Mouse (Mus musculus): ENCODE results near the gene Orm1.

DNA sequence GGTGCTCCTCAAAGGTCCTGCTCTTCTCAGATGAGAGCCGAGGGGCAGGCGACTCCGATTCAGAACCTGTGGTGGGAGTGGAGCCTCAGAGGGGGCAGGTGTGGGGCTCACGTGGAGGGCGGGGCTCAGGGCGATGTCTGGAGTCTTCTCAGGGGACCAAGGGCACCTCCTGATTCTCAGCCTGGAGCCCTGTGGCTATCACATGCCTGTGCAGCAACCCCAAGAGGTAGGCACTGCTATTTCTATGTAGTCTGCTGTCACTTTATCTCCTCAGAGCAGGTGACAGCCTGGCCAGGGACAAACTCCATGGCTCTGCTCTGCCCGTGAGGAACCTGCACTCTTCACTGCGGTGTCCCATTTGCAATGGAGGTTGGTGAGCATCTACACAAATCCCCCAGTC, 29.0 kb downstream of the Orm1 start:
- TF ChIP-seq ELF1 (IDR thresholded peaks at IDR 0.05; ENCODE audit: low read depth, low read length) (no peak), CTCF (IDR thresholded peaks at IDR 0.05 in 2 of 3, conservative IDR thresholded peaks at IDR 0.05 in 1 of 3; ENCODE audit: control insufficient read depth in 1 of 3, insufficient read depth in 1 of 3, low read depth in 2 of 3, low read length in 3 of 3, poor library complexity in 1 of 3, severe bottlenecking in 1 of 3) (no peak), ZKSCAN1 (IDR thresholded peaks at IDR 0.05; ENCODE audit: low read depth, low read length) (no peak), RCOR1 (IDR thresholded peaks at IDR 0.05; ENCODE audit: low read depth, low read length) (no peak), ZMIZ1 (IDR thresholded peaks at IDR 0.05; ENCODE audit: low read depth, low read length) (no peak), CHD2 (IDR thresholded peaks at IDR 0.05; ENCODE audit: low read length) (no peak), TAL1 (IDR thresholded peaks at IDR 0.05; ENCODE audit: low read length) (no peak), SMC3 (IDR thresholded peaks at IDR 0.05; ENCODE audit: low read depth, low read length) (no peak), EP300 (IDR thresholded peaks at IDR 0.05; ENCODE audit: low read depth in 1 of 2, low read length in 2 of 2) (no peak), CHD1 (IDR thresholded peaks at IDR 0.05; ENCODE audit: low read depth, low read length) (no peak), POLR2A (IDR thresholded peaks at IDR 0.05; ENCODE audit: control insufficient read depth in 1 of 2, insufficient read depth in 1 of 2, low read depth in 1 of 2, low read length in 2 of 2, poor library complexity in 1 of 2) (no peak), MEF2A (IDR thresholded peaks at IDR 0.05; ENCODE audit: extremely low read depth, insufficient replicate concordance, low read depth, low read length, poor library complexity, severe bottlenecking) (no peak)
